Mouse (Mus musculus) layer of hippocampus, postnatal 25 days (tissue): Measurements from ENCODE around the gene Slfn8. TPM values are rescaled to one million over a fixed set of nuclear protein-coding genes. Genes with fewer than 3 reads are reported as not detected.

Experiments
- microRNA-seq, 2 experiments: library from miRNA; unstranded; fragments of <30 nt; microRNA quantifications; one replicate each; pipeline ENCODE4 v1.2.0; 2021
- total RNA-seq, 2 experiments: library from RNA; stranded (reverse); gene quantifications; 2 replicates each; pipeline ENCODE4 v1.2.3; 2021

Gene Slfn8
- total RNA-seq, 2 experiments from 2014 or later: 0.20 to 0.40 TPM

Small RNA genes lying within 50 kb of the gene (microRNA-seq; reads per million reads assigned to microRNA genes)
- 0 reads per million in 2 experiments for gene Gm27598
- gene Mir7679: 0 reads per million in 2 experiments

Other genes with a start within 250 kb of the Slfn8 start
- 10 to 100 TPM; 22.3 to 26.1 TPM for gene Lig3, start 239.7 kb downstream of the Slfn8 start, total RNA-seq
- gene Rffl, start 149.6 kb downstream of the Slfn8 start, total RNA-seq: 10 to 100 TPM; 13.5 to 14.5 TPM
- gene Rad51d, start 130.2 kb downstream of the Slfn8 start, total RNA-seq: 10 to 100 TPM; 15.1 to 17.2 TPM
- not detected for gene Fndc8, start 128.7 kb downstream of the Slfn8 start, total RNA-seq
- 10 to 100 TPM; 30.9 to 43.0 TPM for gene Nle1, start 112.4 kb downstream of the Slfn8 start, total RNA-seq
- gene Unc45b, start 110.3 kb downstream of the Slfn8 start, total RNA-seq: 1 to 10 TPM; 1.1 to 2.4 TPM
- 1 to 10 TPM; 3.0 to 3.4 TPM for gene Slfn5, start 69.5 kb downstream of the Slfn8 start, total RNA-seq
- gene Slfn9, start 29.0 kb downstream of the Slfn8 start, total RNA-seq: under 1 TPM; 0.35 to 0.39 TPM
- gene Slfn2, start 44.3 kb upstream of the Slfn8 start, total RNA-seq: under 1 TPM; 0.59 to 0.69 TPM
- not detected for gene Slfn1, start 96.0 kb upstream of the Slfn8 start, total RNA-seq
- gene Slfn4, start 154.4 kb upstream of the Slfn8 start, total RNA-seq: not detected
- under 1 TPM; 0.14 to 0.42 TPM for gene Slfn3, start 170.5 kb upstream of the Slfn8 start, total RNA-seq